Mouse (Mus musculus) CH12.LX (cell line): ENCODE results near the gene Selenoo. TPM values are rescaled to one million over a fixed set of nuclear protein-coding genes. Genes with fewer than 3 reads are reported as not detected.

ENCODE experiments used
- DNase-seq: peaks from one replicate; pipeline ENCODE4 v3.0.0-alpha.2; 2013; ENCODE audit errors: extremely low read depth
- H3K27ac ChIP-seq: 2 replicates; pipeline ENCODE4 v1.5.1; 2012; ENCODE audit warnings: low read depth, mild to moderate bottlenecking, control low read depth, moderate library complexity; ENCODE audit not compliant: insufficient read depth
- H3K27me3 ChIP-seq: replicated peaks from 2 replicates; pipeline ENCODE3; 2012; ENCODE audit warnings: inconsistent platforms
- H3K36me3 ChIP-seq, 2 experiments: replicated peaks in 1 of 2; 2 replicates each; pipeline versions ENCODE3 to v1.6.1; 2012; ENCODE audit warnings: inconsistent platforms in 1 of 2, low read length in 1 of 2, mild to moderate bottlenecking in 1 of 2, mixed read lengths in 1 of 2, moderate library complexity in 1 of 2; ENCODE audit not compliant: control insufficient read depth in 1 of 2, insufficient read depth in 1 of 2
- H3K4me1 ChIP-seq, 2 experiments: 2 replicates each; pipeline ENCODE4 v1.6.1; 2012; ENCODE audit warnings: inconsistent platforms in 1 of 2, moderate library complexity in 1 of 2; ENCODE audit not compliant: insufficient read depth in 2 of 2, control insufficient read depth in 1 of 2
- H3K4me2 ChIP-seq: 2 replicates; pipeline ENCODE4 v1.6.1; 2012; ENCODE audit warnings: low read depth, mild to moderate bottlenecking, control low read depth; ENCODE audit not compliant: poor library complexity, insufficient read depth, severe bottlenecking
- H3K4me3 ChIP-seq, 3 experiments: fragments of 150-350 bp in 1 of 3; sonication (generic) in 1 of 3; replicated peaks in 1 of 3; 2 replicates each; pipeline versions ENCODE3 to v1.5.1; 2011 to 2012; ENCODE audit warnings: low read depth in 2 of 3, low read length in 2 of 3, mild to moderate bottlenecking in 2 of 3, moderate library complexity in 2 of 3, control low read depth in 1 of 3, improper control_type of control experiment in 1 of 3, inconsistent platforms in 1 of 3, mixed read lengths in 1 of 3; ENCODE audit not compliant: poor library complexity in 1 of 3
- H3K79me2 ChIP-seq: replicated peaks from 2 replicates; pipeline ENCODE4 v1.6.1; 2012; ENCODE audit warnings: mild to moderate bottlenecking, moderate library complexity; ENCODE audit not compliant: control insufficient read depth, poor library complexity, insufficient read depth, severe bottlenecking; ENCODE audit errors: extremely low read depth
- H3K9ac ChIP-seq: 2 replicates; pipeline ENCODE4 v1.6.1; 2012; ENCODE audit warnings: low read depth, mild to moderate bottlenecking, control low read depth, moderate library complexity; ENCODE audit not compliant: insufficient read depth
- H3K9me3 ChIP-seq: replicated peaks from 2 replicates; pipeline ENCODE3; 2012; ENCODE audit warnings: low read length, inconsistent platforms, mixed read lengths
- BHLHE40 ChIP-seq: IDR thresholded peaks from 2 replicates; pipeline ENCODE4 v1.6.1; 2011; ENCODE audit warnings: mild to moderate bottlenecking, low read depth, low read length, improper control_type of control experiment
- CHD2 ChIP-seq: IDR thresholded peaks from 2 replicates; pipeline ENCODE4 v1.6.1; 2011; ENCODE audit warnings: low read length, improper control_type of control experiment
- E2F4 ChIP-seq: IDR thresholded peaks from 2 replicates; pipeline ENCODE4 v1.6.1; 2011; ENCODE audit warnings: low read depth, low read length, improper control_type of control experiment; ENCODE audit not compliant: insufficient replicate concordance
- EP300 ChIP-seq: IDR thresholded peaks from 2 replicates; pipeline ENCODE4 v1.6.1; 2011; ENCODE audit warnings: low read length, improper control_type of control experiment
- ETS1 ChIP-seq: conservative IDR thresholded peaks from 2 replicates; pipeline ENCODE4 v1.6.1; 2012; ENCODE audit warnings: low read depth, mild to moderate bottlenecking, inconsistent platforms, low read length, improper control_type of control experiment, moderate library complexity
- IRF4 ChIP-seq: IDR thresholded peaks from 2 replicates; pipeline ENCODE4 v1.6.1; 2014; ENCODE audit warnings: low read depth, mild to moderate bottlenecking, inconsistent platforms, low read length, improper control_type of control experiment
- JUN ChIP-seq: IDR thresholded peaks from 2 replicates; pipeline ENCODE4 v1.6.1; 2011; ENCODE audit warnings: low read depth, mild to moderate bottlenecking, low read length, improper control_type of control experiment, moderate library complexity; ENCODE audit not compliant: insufficient read depth
- MAX ChIP-seq: IDR thresholded peaks from 2 replicates; pipeline ENCODE4 v1.6.1; 2011; ENCODE audit warnings: low read length, improper control_type of control experiment
- MAZ ChIP-seq: IDR thresholded peaks from 2 replicates; pipeline ENCODE4 v1.6.1; 2012; ENCODE audit warnings: low read depth, mild to moderate bottlenecking, inconsistent platforms, low read length, improper control_type of control experiment, moderate library complexity
- MEF2A ChIP-seq: IDR thresholded peaks from 2 replicates; pipeline ENCODE4 v1.6.1; 2014; ENCODE audit warnings: low read depth, mild to moderate bottlenecking, inconsistent platforms, low read length, improper control_type of control experiment, borderline replicate concordance
- MXI1 ChIP-seq: IDR thresholded peaks from 2 replicates; pipeline ENCODE4 v1.6.1; 2011; ENCODE audit warnings: mild to moderate bottlenecking, low read depth, low read length, improper control_type of control experiment
- MYC ChIP-seq: IDR thresholded peaks from 2 replicates; pipeline ENCODE4 v1.6.1; 2011; ENCODE audit warnings: low read depth, mild to moderate bottlenecking, improper control_type of control experiment, low read length
- NRF1 ChIP-seq: IDR thresholded peaks from 2 replicates; pipeline ENCODE4 v1.6.1; 2014; ENCODE audit warnings: low read depth, mild to moderate bottlenecking, inconsistent platforms, low read length, improper control_type of control experiment, moderate library complexity
- PAX5 ChIP-seq: IDR thresholded peaks from 2 replicates; pipeline ENCODE4 v1.6.1; 2012; ENCODE audit warnings: low read length, inconsistent platforms, mixed read lengths
- POLR2AphosphoS2 ChIP-seq: IDR thresholded peaks from 2 replicates; pipeline ENCODE4 v1.6.1; 2011; ENCODE audit warnings: low read depth, low read length, improper control_type of control experiment
- RCOR1 ChIP-seq: conservative IDR thresholded peaks from 2 replicates; pipeline ENCODE4 v1.6.1; 2012; ENCODE audit warnings: low read depth, mild to moderate bottlenecking, inconsistent platforms, low read length, improper control_type of control experiment
- SIN3A ChIP-seq: IDR thresholded peaks from 2 replicates; pipeline ENCODE4 v1.6.1; 2012; ENCODE audit warnings: low read length, improper control_type of control experiment, inconsistent platforms
- SMC3 ChIP-seq: IDR thresholded peaks from 2 replicates; pipeline ENCODE4 v1.6.1; 2011; ENCODE audit warnings: low read depth, low read length, improper control_type of control experiment
- UBTF ChIP-seq: IDR thresholded peaks from 2 replicates; pipeline ENCODE4 v1.6.1; 2012; ENCODE audit warnings: low read depth, mild to moderate bottlenecking, inconsistent platforms, low read length, improper control_type of control experiment, moderate library complexity
- USF1 ChIP-seq: IDR thresholded peaks from 2 replicates; pipeline ENCODE4 v1.6.1; 2014; ENCODE audit warnings: low read depth, mild to moderate bottlenecking, inconsistent platforms, low read length, improper control_type of control experiment
- ZMIZ1 ChIP-seq: IDR thresholded peaks from 2 replicates; pipeline ENCODE4 v1.6.1; 2012; ENCODE audit warnings: low read depth, mild to moderate bottlenecking, inconsistent platforms, low read length, improper control_type of control experiment
- ZNF384 ChIP-seq: IDR thresholded peaks from 2 replicates; pipeline ENCODE4 v1.6.1; 2012; ENCODE audit warnings: low read depth, low read length, improper control_type of control experiment, inconsistent platforms
- dilution Hi-C: fragments of 300-500 bp; cut with MboI; formaldehyde crosslinking; loops from 2 replicates; pipeline ENCODE4 v1.14.3; 2020; ENCODE audit warnings: low sequenced_read_pairs; ENCODE audit not compliant: extremely low pct_unique_long_range_greater_than_20kb, extremely low pct_ligation_motif_present
- in situ Hi-C: fragments of 300-500 bp; cut with MboI; formaldehyde crosslinking; loops from 3 replicates; pipeline ENCODE4 v1.14.3; 2019; ENCODE audit warnings: low sequenced_read_pairs, low pct_ligation_motif_present, low pct_unique_long_range_greater_than_20kb, mixed read lengths
- polyA plus RNA-seq: library from polyadenylated mRNA; unstranded; fragments of >175 nt; gene quantifications from 2 replicates; pipeline ENCODE4 v1.2.1, GENCODE M21; 2012; ENCODE audit warnings: low read depth; ENCODE audit not compliant: insufficient read length
- total RNA-seq, 2 experiments: library from RNA; depleted of rRNA; stranded (reverse); fragments of 300-350 nt in 1 of 2; fragments of >200 nt in 1 of 2; gene quantifications; 2 replicates each; pipeline ENCODE4 v1.2.3; 2012 to 2014

Gene Selenoo
- total and polyA plus RNA-seq, 3 experiments: 3.7 to 11.7 (median 8.7) TPM

DNA sequence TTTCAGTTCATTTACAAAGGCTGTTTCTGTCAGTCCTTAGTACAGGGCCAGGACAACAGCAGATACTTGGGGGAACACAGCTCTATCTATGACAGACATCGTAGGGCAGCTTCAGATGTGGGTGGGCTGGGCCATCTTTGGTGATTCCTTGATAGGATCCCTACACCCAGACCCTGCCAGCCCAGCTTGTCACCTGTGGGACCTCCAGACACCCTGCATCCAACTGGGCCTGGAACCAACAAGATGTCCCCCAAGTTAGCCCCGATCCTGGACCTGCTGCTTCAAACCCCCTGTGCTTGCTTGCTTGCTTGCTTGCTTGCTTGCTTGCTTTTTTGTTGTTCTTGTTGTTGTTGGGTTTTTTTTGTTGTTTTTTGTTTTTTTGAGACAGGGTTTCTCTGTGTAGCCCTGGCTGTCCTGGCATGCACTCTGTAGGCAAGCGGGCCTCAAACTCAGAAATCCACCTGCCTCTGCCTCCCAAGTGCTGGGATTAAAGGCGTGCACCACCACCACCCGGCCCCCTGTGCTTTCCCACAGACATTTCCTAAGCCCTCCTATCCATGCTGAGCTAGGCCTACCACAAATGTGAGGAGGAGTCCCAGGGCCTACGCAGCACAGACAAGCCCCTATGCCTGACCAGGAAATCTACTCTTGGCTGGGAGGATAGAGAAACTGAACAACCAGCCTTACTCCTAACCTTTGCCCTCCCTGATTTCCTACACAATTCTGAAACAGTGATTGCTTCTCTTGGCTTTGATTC is 26.9 kb upstream of the Selenoo start:
- Histone ChIP-seq H3K27me3 (peaks cover 83% of the 10 kb centered on the region), H3K9me3 (peaks cover 6% of the 10 kb centered on the region), H3K4me3 (no peak overlapping the region), H3K4me2 (no peak overlapping the region), H3K4me1 (no peaks in the 10 kb centered on the region), H3K9ac (no peak overlapping the region), H3K27ac (no peak overlapping the region), H3K79me2 (no peaks in the 10 kb centered on the region), H3K36me3 (no peaks in the 10 kb centered on the region)
- dilution Hi-C loops: no loop called here
- no peak for TF ChIP-seq SIN3A
- TF ChIP-seq PAX5: no peak
- no peak for TF ChIP-seq MAZ
- TF ChIP-seq USF1: no peak
- no peak for DNase-seq
- in situ Hi-C loops: loop anchor here (25.0 kb wide), 1 partner anchor 100 kb away; the partner anchor contains the start of gene Ttll8

DNA sequence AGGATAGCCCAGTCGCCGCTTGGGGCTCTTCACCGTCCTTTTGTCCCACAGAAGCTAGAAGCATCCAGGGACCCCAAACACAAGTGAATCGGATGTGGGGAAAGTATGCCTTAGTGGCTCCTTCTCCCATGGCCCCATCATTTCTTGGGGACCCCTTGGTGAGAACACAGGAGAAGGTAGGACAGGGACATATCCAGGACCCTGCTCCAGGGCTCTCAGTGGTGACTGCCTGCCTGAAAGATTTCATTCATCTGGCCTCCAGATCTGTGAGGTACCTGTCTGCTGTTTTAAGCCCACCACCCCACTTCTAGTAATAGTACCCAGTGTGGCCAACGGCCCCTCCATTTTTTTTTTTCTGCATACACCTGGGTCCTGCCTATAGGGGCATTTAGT is 26.4 kb upstream of the Selenoo start:
- Histone ChIP-seq H3K4me3 (no peak overlapping the region), H3K27me3 (peaks cover 82% of the 10 kb centered on the region)
- in situ Hi-C loops: loop anchor here (25.0 kb wide), 1 partner anchor 100 kb away; the partner anchor contains the start of gene Ttll8

DNA sequence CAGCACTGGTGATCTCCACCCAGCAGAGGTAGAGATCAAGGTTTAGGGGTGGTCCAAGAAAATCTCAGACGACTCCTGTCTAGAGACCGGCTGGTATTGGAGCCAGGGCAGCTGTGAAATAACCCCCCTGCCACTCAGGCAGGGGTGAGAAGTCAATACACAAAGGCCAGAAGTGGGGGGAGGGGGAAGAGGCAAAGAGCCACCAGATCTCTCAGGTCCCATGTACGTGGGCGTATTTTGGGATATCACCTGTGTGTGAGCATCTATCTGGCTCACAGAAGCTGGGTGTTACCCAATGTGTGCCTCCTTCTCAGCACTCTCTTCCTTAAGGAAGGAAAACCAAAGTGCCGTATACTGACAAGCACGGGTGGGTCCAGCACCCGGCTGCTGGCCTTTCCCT is 25.9 kb upstream of the Selenoo start:
- DNase-seq: no peak
- no peak overlapping the region for H3K9ac ChIP-seq
- no peak overlapping the region for H3K4me2 ChIP-seq
- peaks cover 8% of the 10 kb centered on the region for H3K9me3 ChIP-seq
- TF ChIP-seq UBTF: no peak
- no peak for TF ChIP-seq EP300
- no peak for TF ChIP-seq ZNF384
- no peak for TF ChIP-seq MXI1
- TF ChIP-seq ETS1: no peak
- TF ChIP-seq JUN: no peak
- no peak for TF ChIP-seq POLR2AphosphoS2
- no peak for TF ChIP-seq E2F4
- TF ChIP-seq RCOR1: no peak
- TF ChIP-seq SMC3: no peak
- TF ChIP-seq MEF2A: no peak
- TF ChIP-seq, all 38 proteins: peak for 0
- Histone ChIP-seq H3K27me3 (peaks cover 78% of the 10 kb centered on the region), H3K4me1 (no peaks in the 10 kb centered on the region), H3K36me3 (no peaks in the 10 kb centered on the region), H3K4me3 (no peak overlapping the region), H3K27ac (no peak overlapping the region), H3K79me2 (no peaks in the 10 kb centered on the region)
- in situ Hi-C loops (loop anchor here (25.0 kb wide), 1 partner anchor 101 kb away; the partner anchor contains the start of gene Ttll8), dilution Hi-C loops (no loop called here)

More for the DNA sequence above, 26.4 kb upstream of the Selenoo start:
- Histone ChIP-seq H3K36me3 (no peaks in the 10 kb centered on the region), H3K79me2 (no peaks in the 10 kb centered on the region), H3K4me2 (no peak overlapping the region), H3K27ac (no peak overlapping the region), H3K9ac (no peak overlapping the region), H3K9me3 (peaks cover 6% of the 10 kb centered on the region), H3K4me1 (no peaks in the 10 kb centered on the region)
- DNase-seq: no peak
- TF ChIP-seq MYC: no peak
- TF ChIP-seq MAZ: no peak
- no peak for TF ChIP-seq ZMIZ1
- no peak for TF ChIP-seq JUN
- no peak for TF ChIP-seq MXI1
- TF ChIP-seq NRF1: no peak
- no peak for TF ChIP-seq CHD2
- no peak for TF ChIP-seq IRF4
- no peak for TF ChIP-seq MAX
- TF ChIP-seq ZNF384: no peak
- TF ChIP-seq BHLHE40: no peak
- TF ChIP-seq PAX5: no peak
- TF ChIP-seq MEF2A: no peak
- dilution Hi-C loops: no loop called here
